Mouse (Mus musculus) lung, postnatal 0 days (tissue): ENCODE measurements around the gene Smoc1. TPM values are rescaled to one million over a fixed set of nuclear protein-coding genes. Genes with fewer than 3 reads are reported as not detected.

ENCODE experiments used
- ATAC-seq: fragments of 200-750 bp; cut with Nextera tagmentation; 2 replicates; pipeline ENCODE4 v1.8.0; 2017; ENCODE audit warnings: moderate library complexity
- DNase-seq: peaks from one replicate; pipeline ENCODE4 v3.0.0-alpha.2; 2016; ENCODE audit warnings: low spot score
- H3K27ac ChIP-seq: fragments of 300-500 bp; sonication (generic); 2 replicates; pipeline ENCODE4 v1.5.1; 2014; ENCODE audit warnings: antibody characterized with exemption, mild to moderate bottlenecking, low read length, mixed read lengths
- H3K27me3 ChIP-seq: fragments of 300-500 bp; sonication (generic); replicated peaks from 2 replicates; pipeline ENCODE4 v1.6.1; 2014; ENCODE audit warnings: low read length, mixed read lengths; ENCODE audit not compliant: insufficient read depth
- H3K36me3 ChIP-seq: fragments of 300-500 bp; sonication (generic); 2 replicates; pipeline ENCODE4 v1.6.1; 2014; ENCODE audit warnings: low read length, mixed read lengths; ENCODE audit not compliant: insufficient read depth
- H3K4me1 ChIP-seq: fragments of 300-500 bp; sonication (generic); 2 replicates; pipeline ENCODE4 v1.6.1; 2014; ENCODE audit warnings: antibody characterized with exemption, low read depth, low read length, mixed read lengths; ENCODE audit not compliant: insufficient read depth
- H3K4me2 ChIP-seq: fragments of 300-500 bp; sonication (generic); replicated peaks from 2 replicates; pipeline ENCODE4 v1.6.1; 2014; ENCODE audit warnings: low read depth, mild to moderate bottlenecking, low read length, moderate library complexity, mixed read lengths
- H3K4me3 ChIP-seq: fragments of 300-500 bp; sonication (generic); 2 replicates; pipeline ENCODE4 v1.5.1; 2014; ENCODE audit warnings: low read depth, low read length
- H3K9ac ChIP-seq: fragments of 300-500 bp; sonication (generic); replicated peaks from 2 replicates; pipeline ENCODE4 v1.6.1; 2014; ENCODE audit warnings: low read depth, mild to moderate bottlenecking
- H3K9me3 ChIP-seq: fragments of 300-500 bp; sonication (generic); 2 replicates; pipeline ENCODE4 v1.6.1; 2016; ENCODE audit warnings: low read length, mixed read lengths
- CTCF ChIP-seq: IDR thresholded peaks from 2 replicates; pipeline ENCODE4 v1.5.1; 2016; ENCODE audit warnings: antibody characterized with exemption, mild to moderate bottlenecking
- EP300 ChIP-seq: IDR thresholded peaks from 2 replicates; pipeline ENCODE4 v1.6.1; 2016; ENCODE audit warnings: antibody characterized with exemption, mild to moderate bottlenecking, control low read depth
- WGBS: fragments of 180-500 bp; shearing (Covaris S2); extraction: QIAGEN DNeasy Blood & Tissue Kit; methylation state at CpG from one replicate; pipeline ENCODE4 v1.1.7; 2014; 5-methylcytosine and 5-hydroxymethylcytosine counted together
- polyA plus RNA-seq: library from polyadenylated mRNA; unstranded; fragments of >200 nt; fragmentation: Nextera tagmentation; extraction: Ambion mirVana; gene quantifications from 2 replicates; pipeline ENCODE4 v1.2.1, GENCODE M21; 2015

Gene Smoc1
- polyA plus RNA-seq, 1 experiment from 2014 or later, result 0.19 TPM

- 58% methylated on average over 2 of the region's 2 CpGs for WGBS
- no peak overlapping the region for H3K27ac ChIP-seq
- no peak for TF ChIP-seq CTCF
- TF ChIP-seq EP300, result no peak
- H3K4me1 ChIP-seq, result no peaks in the 10 kb centered on the region
- no peaks in the 10 kb centered on the region for H3K36me3 ChIP-seq
- no peaks in the 10 kb centered on the region for H3K27me3 ChIP-seq
- no peak for ATAC-seq
- no peak overlapping the region for H3K4me2 ChIP-seq
- H3K4me3 ChIP-seq, result no peak overlapping the region
- no peaks in the 10 kb centered on the region for H3K9me3 ChIP-seq
- H3K9ac ChIP-seq, result no peak overlapping the region
- no peak for DNase-seq
Measured at GRCm38 (mm10) chr12:81223276-81223675, 196.7 kb downstream of the Smoc1 start.

GRCm38 (mm10) chr12:81224843-81225242, 198.2 kb downstream of the Smoc1 start:
- 66% methylated on average over 2 of the region's 2 CpGs for WGBS
- H3K27ac ChIP-seq, result no peak overlapping the region
- H3K9me3 ChIP-seq, result no peaks in the 10 kb centered on the region
- DNase-seq (no peak), ATAC-seq (no peak)
- no peaks in the 10 kb centered on the region for H3K36me3 ChIP-seq
- no peak for TF ChIP-seq CTCF
- TF ChIP-seq EP300, result no peak
- H3K9ac ChIP-seq, result no peak overlapping the region
- H3K4me2 ChIP-seq, result no peak overlapping the region
- H3K4me3 ChIP-seq, result no peak overlapping the region
- H3K4me1 ChIP-seq, result no peaks in the 10 kb centered on the region
- H3K27me3 ChIP-seq, result no peaks in the 10 kb centered on the region

GRCm38 (mm10) chr12:81225966-81226577, 199.5 kb downstream of the Smoc1 start:
- ATAC-seq (no peak), DNase-seq (no peak)
- TF ChIP-seq EP300, result no peak
- no peak for TF ChIP-seq CTCF
- Histone ChIP-seq H3K27me3 (no peaks in the 10 kb centered on the region), H3K9ac (no peak overlapping the region), H3K4me1 (no peaks in the 10 kb centered on the region), H3K9me3 (no peaks in the 10 kb centered on the region), H3K36me3 (no peaks in the 10 kb centered on the region), H3K27ac (no peak overlapping the region), H3K4me3 (no peak overlapping the region), H3K4me2 (no peak overlapping the region)
- 31% methylated on average over 6 of the region's 6 CpGs for WGBS

GRCm38 (mm10) chr12:81226590-81226989, 200.0 kb downstream of the Smoc1 start:
- Histone ChIP-seq H3K4me3 (no peak overlapping the region), H3K36me3 (no peaks in the 10 kb centered on the region), H3K27me3 (no peaks in the 10 kb centered on the region), H3K4me1 (no peaks in the 10 kb centered on the region), H3K9ac (no peak overlapping the region), H3K4me2 (no peak overlapping the region), H3K27ac (no peak overlapping the region), H3K9me3 (no peaks in the 10 kb centered on the region)
- no peak for TF ChIP-seq EP300
- TF ChIP-seq CTCF, result no peak
- DNase-seq (no peak), ATAC-seq (no peak)
- 47% methylated on average over 3 of the region's 3 CpGs for WGBS

GRCm38 (mm10) chr12:81227767-81228460, 201.3 kb downstream of the Smoc1 start:
- H3K27me3 ChIP-seq, result no peaks in the 10 kb centered on the region
- WGBS, result 78% methylated on average over 5 of the region's 5 CpGs
- ATAC-seq, result no peak

GRCm38 (mm10) chr12:81233746-81234380, 207.3 kb downstream of the Smoc1 start:
- ATAC-seq, result no peak
- H3K4me1 ChIP-seq, result no peaks in the 10 kb centered on the region
- no peaks in the 10 kb centered on the region for H3K27me3 ChIP-seq
- no peak overlapping the region for H3K27ac ChIP-seq
- H3K9me3 ChIP-seq, result no peaks in the 10 kb centered on the region
- no peaks in the 10 kb centered on the region for H3K36me3 ChIP-seq
- TF ChIP-seq CTCF (no peak), EP300 (no peak)
- no peak for DNase-seq
- H3K4me2 ChIP-seq, result no peak overlapping the region
- no peak overlapping the region for H3K9ac ChIP-seq
- H3K4me3 ChIP-seq, result no peak overlapping the region
- 81% methylated on average over 1 of the region's 1 CpGs for WGBS

More at GRCm38 (mm10) chr12:81227767-81228460, 201.3 kb downstream of the Smoc1 start:
- Histone ChIP-seq H3K27ac (no peak overlapping the region), H3K9ac (no peak overlapping the region), H3K4me2 (no peak overlapping the region), H3K4me3 (no peak overlapping the region), H3K9me3 (no peaks in the 10 kb centered on the region), H3K36me3 (no peaks in the 10 kb centered on the region), H3K4me1 (no peaks in the 10 kb centered on the region)
- DNase-seq, result no peak
- no peak for TF ChIP-seq CTCF
- no peak for TF ChIP-seq EP300
